In genomic region chr16:33988358-33989012, GRCm38 (mm10) we compare ENCODE assay signal across 7 mouse cellular contexts. TPM values are rescaled to one million over a fixed set of nuclear protein-coding genes. Genes with fewer than 3 reads are reported as not detected.
DNase-seq lines count a peak whose midpoint lies in the region; ATAC-seq and TF ChIP-seq lines count a peak whose summit lies in the region.

No protein-coding gene starts in this region.

- peak; percentile 90 for TF ChIP-seq CTCF in Patski (IDR thresholded peaks at IDR 0.05)
- peak; percentile 47; the same call in 1 of the 2 replicates for TF ChIP-seq CTCF in olfactory bulb, adult 2 months (IDR thresholded peaks at IDR 0.05; ENCODE audit: insufficient read depth, low read depth, low read length)

- H3K9me3 ChIP-seq in neural tube, embryonic 15.5 days (replicated peaks) = no peaks in the 10 kb centered on the region
- H3K9me3 ChIP-seq in heart, embryonic 10.5 days = no peaks in the 10 kb centered on the region

- H3K27me3 ChIP-seq in neural tube, embryonic 15.5 days (replicated peaks) = no peaks in the 10 kb centered on the region
- no peaks in the 10 kb centered on the region for H3K27me3 ChIP-seq in Patski
- 0 out of 2 replicates have a peak, but pooled peaks cover 5% of the 10 kb centered on the region for H3K27me3 ChIP-seq in heart, embryonic 10.5 days (ENCODE audit: insufficient read depth, poor library complexity, severe bottlenecking)

- H3K36me3 ChIP-seq in neural tube, embryonic 15.5 days = peaks cover 27% of the 10 kb centered on the region
- H3K36me3 ChIP-seq in heart, embryonic 10.5 days = no peaks in the 10 kb centered on the region

- POLR2A ChIA-PET in Patski (lab: Charles Lee) = interaction anchor here (0.9 kb wide), 1 partner anchor 14 kb away, joined by 3 read pairs; no protein-coding TSS in a partner anchor

- no peak overlapping the region for H3K4me3 ChIP-seq in neural tube, embryonic 15.5 days (replicated peaks)
- H3K4me3 ChIP-seq in heart, embryonic 10.5 days = no peak overlapping the region
- no peak overlapping the region for H3K4me3 ChIP-seq in olfactory bulb, adult 2 months (ENCODE audit: insufficient read depth, low read depth, low read length)

- ATAC-seq in neural tube, embryonic 15.5 days (ENCODE audit: low FRiP score) = no peak
- peak; percentile 54 for ATAC-seq in Patski

- CTCF ChIA-PET in Patski (lab: Charles Lee) = interaction anchor here (0.8 to 3.7 kb wide), 19 partner anchors 8 to 178 kb away, joined by 3 to 31 read pairs (median 4); no protein-coding TSS in a partner anchor

- no peak overlapping the region for H3K27ac ChIP-seq in neural tube, embryonic 15.5 days (replicated peaks)
- no peak overlapping the region for H3K27ac ChIP-seq in heart, embryonic 10.5 days
- H3K27ac ChIP-seq in olfactory bulb, adult 2 months (ENCODE audit: insufficient read depth, low read depth, low read length) = no peak overlapping the region

- intact Hi-C loops in left cerebral cortex, postnatal 4 days (cut with DNase I) = no loop called here

- no peaks in the 10 kb centered on the region for H3K4me1 ChIP-seq in neural tube, embryonic 15.5 days
- H3K4me1 ChIP-seq in heart, embryonic 10.5 days = 0 out of 2 replicates have a peak, but pooled peaks cover 2% of the 10 kb centered on the region
- no peaks in the 10 kb centered on the region for H3K4me1 ChIP-seq in olfactory bulb, adult 2 months (ENCODE audit: control insufficient read depth, insufficient read depth, low read length)

- WGBS in neural tube, embryonic 15.5 days = 62% methylated on average over 17 of the region's 17 CpGs
- 55% methylated on average over 17 of the region's 17 CpGs for WGBS in heart, embryonic 10.5 days
- 63% methylated on average over 17 of the region's 17 CpGs for WGBS in olfactory bulb, adult 2 months

- in situ Hi-C loops in Patski (cut with MboI; ENCODE audit: low pct_unique_long_range_greater_than_20kb) = no loop called here

- H3K9ac ChIP-seq in neural tube, embryonic 15.5 days (replicated peaks) = no peak overlapping the region

- H3K4me2 ChIP-seq in neural tube, embryonic 15.5 days = no peak overlapping the region

- peak; percentile 56 for DNase-seq in neural tube, embryonic 10.5 days (ENCODE audit: extremely low spot score, low spot score)
- no peak for DNase-seq in Patski (ENCODE audit: low read depth, low spot score)
- peak; percentile 23 for DNase-seq in cerebellum, adult 11 months
- DNase-seq in heart, embryonic 10.5 days (ENCODE audit: low spot score) = peak; percentile 85
- DNase-seq in left cerebral cortex, postnatal 4 days = peak; percentile 35

- no peak for TF ChIP-seq POLR2A in olfactory bulb, adult 2 months (IDR thresholded peaks at IDR 0.05; ENCODE audit: insufficient read depth, low read depth, low read length)

RNA-seq across cellular contexts. Expression of gene Umps, which starts 21.6 kb away (rescaled TPM):
- polyA plus RNA-seq in neural tube, embryonic 15.5 days (2015; fragmentation: Nextera tagmentation; extraction: Ambion mirVana) = 22.8 and 32.5 TPM in 2 replicates
- polyA plus RNA-seq in Patski (2021) = 45.3 TPM
- 52.2 and 76.3 TPM in 2 replicates for polyA plus RNA-seq in heart, embryonic 10.5 days (2016; fragmentation: Nextera tagmentation; extraction: Ambion mirVana)
- 10 to 100 TPM; 20.4 to 23.2 TPM for total RNA-seq in left cerebral cortex, postnatal 4 days (2021)
- polyA plus RNA-seq in olfactory bulb, adult 2 months (2012; ENCODE audit: insufficient read depth, insufficient read length, low replicate concordance, missing spikeins) = not detected in 2 replicates

Comparison
In these comparisons a context has a peak if more than half of its experiments do, and no peak if none do; other contexts are left out.
1. RNA of gene Umps, which starts 21.6 kb away (polyA plus RNA-seq): 52.2 to 76.3 TPM in heart, embryonic 10.5 days, 45.3 TPM in Patski (single experiment) and 22.8 to 32.5 TPM in neural tube, embryonic 15.5 days; not detected in olfactory bulb, adult 2 months; every median in the first group is over 10 times any median in the second.